ENCODE assay signal across 8 mouse cellular contexts in the genomic region with DNA sequence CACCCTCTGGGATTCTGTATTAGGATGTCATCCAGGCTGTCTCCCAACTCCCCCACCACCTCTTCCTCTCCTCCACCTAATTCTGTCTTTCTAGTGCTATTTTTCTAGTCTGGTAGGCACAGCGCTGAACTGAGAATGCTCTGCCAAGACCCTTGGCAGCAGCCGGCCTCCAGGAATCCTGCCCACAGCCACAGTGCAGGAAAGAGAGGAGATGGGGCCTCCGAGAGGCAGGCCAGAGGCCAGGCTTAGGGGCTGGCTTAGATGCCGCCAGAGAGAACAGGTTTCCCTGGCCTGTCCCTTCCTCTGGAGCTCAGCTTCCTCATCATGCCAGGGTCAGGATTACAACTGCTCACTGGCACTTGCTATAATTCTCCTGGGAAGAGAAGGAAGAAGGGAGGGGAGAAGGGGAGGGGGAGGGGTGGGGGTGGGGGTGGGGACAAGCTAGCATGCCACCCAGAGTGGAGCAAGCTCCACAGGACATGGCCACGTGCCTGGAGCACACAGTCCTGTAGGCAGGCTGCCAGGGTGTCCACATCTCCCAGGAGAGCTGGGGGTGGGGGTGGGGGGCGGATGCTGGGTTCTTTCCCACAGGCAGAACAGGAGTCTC. TPM values are rescaled to one million over a fixed set of nuclear protein-coding genes. Genes with fewer than 3 reads are reported as not detected.
DNase-seq lines count a peak whose midpoint lies in the region; ATAC-seq lines count a peak whose summit lies in the region.

No protein-coding gene starts in this region.

- H3K4me2 ChIP-seq in neural tube, embryonic 11.5 days (ENCODE audit: low read depth): no peak overlapping the region
- 0 out of 2 replicates have a peak overlapping the region, but pooled peaks have one; percentile 9 for H3K4me2 ChIP-seq in forebrain, embryonic 16.5 days (ENCODE audit: low read length)
- no peak overlapping the region for H3K4me2 ChIP-seq in liver, embryonic 15.5 days

- H3K36me3 ChIP-seq in neural tube, embryonic 11.5 days (ENCODE audit: control insufficient read depth, insufficient read depth, low read length): no peaks in the 10 kb centered on the region
- H3K36me3 ChIP-seq in forebrain, embryonic 16.5 days (ENCODE audit: control insufficient read depth, insufficient read depth): no peaks in the 10 kb centered on the region
- H3K36me3 ChIP-seq in liver, embryonic 15.5 days (replicated peaks): no peaks in the 10 kb centered on the region

- DNase-seq in neural tube, embryonic 11.5 days (ENCODE audit: low spot score): no peak
- DNase-seq in neural tube, embryonic 10.5 days (ENCODE audit: extremely low spot score, low spot score): no peak
- DNase-seq in heart, postnatal 10 days: peak; percentile 83 to 84
- DNase-seq in kidney, postnatal 14 days: peak; percentile 92
- DNase-seq in right cerebral cortex, postnatal 14 days: peak; percentile 73
- no peak for DNase-seq in thymus, postnatal 36 days

- H3K4me3 ChIP-seq in neural tube, embryonic 11.5 days (ENCODE audit: low read depth, low read length): no peak overlapping the region
- no peak overlapping the region for H3K4me3 ChIP-seq in forebrain, embryonic 16.5 days (replicated peaks; ENCODE audit: low read length)
- H3K4me3 ChIP-seq in liver, embryonic 15.5 days (replicated peaks): no peak overlapping the region

- H3K9ac ChIP-seq in neural tube, embryonic 11.5 days (ENCODE audit: low read length): no peak overlapping the region
- peak overlapping the region; percentile 24; the same call in 1 of the 2 replicates for H3K9ac ChIP-seq in forebrain, embryonic 16.5 days (replicated peaks; ENCODE audit: low read depth, low read length)
- H3K9ac ChIP-seq in liver, embryonic 15.5 days: no peak overlapping the region

- peaks cover 3% of the 10 kb centered on the region; the same call in 1 of the 2 replicates for H3K4me1 ChIP-seq in neural tube, embryonic 11.5 days (ENCODE audit: control insufficient read depth, insufficient read depth, low read length)
- H3K4me1 ChIP-seq in forebrain, embryonic 16.5 days (replicated peaks; ENCODE audit: control insufficient read depth, insufficient read depth, low read length): peaks cover 18% of the 10 kb centered on the region
- peaks cover 11% of the 10 kb centered on the region for H3K4me1 ChIP-seq in liver, embryonic 15.5 days (replicated peaks)

- H3K27me3 ChIP-seq in neural tube, embryonic 11.5 days (ENCODE audit: control insufficient read depth, insufficient read depth, low read length): peaks cover under 1% of the 10 kb centered on the region; the same call in 1 of the 2 replicates
- H3K27me3 ChIP-seq in forebrain, embryonic 16.5 days (replicated peaks; ENCODE audit: control insufficient read depth, insufficient read depth, low read length): peaks cover 11% of the 10 kb centered on the region; the same call in 1 of the 2 replicates
- H3K27me3 ChIP-seq in liver, embryonic 15.5 days: peaks cover 16% of the 10 kb centered on the region

- no peak overlapping the region for H3K27ac ChIP-seq in neural tube, embryonic 11.5 days (ENCODE audit: low read depth, low read length)
- peak overlapping the region; percentile 33 for H3K27ac ChIP-seq in forebrain, embryonic 16.5 days (ENCODE audit: low read length)
- H3K27ac ChIP-seq in liver, embryonic 15.5 days (replicated peaks): 0 out of 2 replicates have a peak overlapping the region, but pooled peaks have one; percentile 16

- WGBS in neural tube, embryonic 11.5 days: 30% methylated on average over 6 of the region's 6 CpGs
- 8% methylated on average over 6 of the region's 6 CpGs for WGBS in forebrain, embryonic 16.5 days
- WGBS in liver, embryonic 15.5 days (ENCODE audit: insufficient replicate concordance): 43% methylated on average over 6 of the region's 6 CpGs

- peak; percentile 55; the same call in 1 of the 2 replicates for ATAC-seq in neural tube, embryonic 11.5 days (ENCODE audit: insufficient read depth, low FRiP score, low TSS enrichment)
- peak; percentile 93 for ATAC-seq in forebrain, embryonic 16.5 days
- peak; percentile 71 for ATAC-seq in liver, embryonic 15.5 days (ENCODE audit: insufficient read depth)

- no peaks in the 10 kb centered on the region for H3K9me3 ChIP-seq in neural tube, embryonic 11.5 days (ENCODE audit: control insufficient read depth, low read length)
- no peaks in the 10 kb centered on the region for H3K9me3 ChIP-seq in forebrain, embryonic 16.5 days (ENCODE audit: control insufficient read depth, low read length)
- H3K9me3 ChIP-seq in liver, embryonic 15.5 days (replicated peaks): no peaks in the 10 kb centered on the region

- intact Hi-C loops in heart, postnatal 10 days (cut with DNase I): loop anchor here (5.0 kb wide), 1 partner anchor 125 kb away; no protein-coding TSS in a partner anchor

RNA-seq across cellular contexts. Expression of a gene that starts 8.6 kb away (rescaled TPM):
- polyA plus RNA-seq in neural tube, embryonic 11.5 days (2014; fragmentation: Nextera tagmentation; extraction: Ambion mirVana): 0.54 and 0.98 TPM in 2 replicates
- 5.7 and 5.9 TPM in 2 replicates for polyA plus RNA-seq in forebrain, embryonic 16.5 days (2015; fragmentation: Nextera tagmentation; extraction: Ambion mirVana)
- 10 to 100 TPM; 15.7 to 22.1 TPM for total RNA-seq in heart, postnatal 10 days (2021)
- polyA plus RNA-seq in liver, embryonic 15.5 days (2015; fragmentation: Nextera tagmentation; extraction: Ambion mirVana): 5.0 TPM in 2 replicates

Comparison
In these comparisons a context has a peak if more than half of its experiments do, and no peak if none do; other contexts are left out.
1. DNase-seq: peak in heart, postnatal 10 days (2 of 2), kidney, postnatal 14 days (single experiment) and right cerebral cortex, postnatal 14 days (single experiment); none in neural tube, embryonic 11.5 days (single experiment), neural tube, embryonic 10.5 days (single experiment) and thymus, postnatal 36 days (0 of 2).
2. Peak in every context shown above with its lines, with median percentiles within 50 percentile points of each other: ATAC-seq.